Mouse (Mus musculus) bone marrow, adult 2 months (tissue): Measurements from ENCODE around the gene Zic1.

Experiments
- CTCF ChIP-seq: fragments of 200-500 bp; IDR thresholded peaks from 2 replicates; pipeline ENCODE4 v1.5.1; 2011; ENCODE audit warnings: low read length, control low read depth; ENCODE audit not compliant: control insufficient read depth, insufficient read depth
- POLR2A ChIP-seq: fragments of 200-500 bp; IDR thresholded peaks from 2 replicates; pipeline ENCODE4 v1.6.1; 2011; ENCODE audit warnings: low read depth, mild to moderate bottlenecking, control low read depth, low read length, borderline replicate concordance; ENCODE audit not compliant: control insufficient read depth

- TF ChIP-seq CTCF (no peak), POLR2A (no peak)
These were observed 18.0 kb upstream of the Zic1 start for GRCm38 (mm10) chr9:91383441-91384135.
